Mouse (Mus musculus) limb, embryonic 11.5 days (tissue): ENCODE data around the gene Tmem145. TPM values are rescaled to one million over a fixed set of nuclear protein-coding genes. Genes with fewer than 3 reads are reported as not detected.
"Not testable (repeated sequence)": the region's sequence is repeated elsewhere in the genome, so short reads cannot be mapped to it uniquely, and the experiment has no call there.

Source experiments
- ATAC-seq: fragments of 200-750 bp; cut with Nextera tagmentation; 2 replicates; pipeline ENCODE4 v1.8.0; 2017; ENCODE audit warnings: low read depth; ENCODE audit not compliant: insufficient number of reproducible peaks, low FRiP score, low TSS enrichment
- DNase-seq: peaks from one replicate; pipeline ENCODE4 v3.0.0-alpha.2; 2015; ENCODE audit warnings: low spot score
- H3K27ac ChIP-seq: fragments of 300-500 bp; sonication (generic); replicated peaks from 2 replicates; pipeline ENCODE4 v1.5.1; 2014; ENCODE audit warnings: low read depth, mild to moderate bottlenecking, low read length
- H3K27me3 ChIP-seq: fragments of 300-500 bp; sonication (generic); 2 replicates; pipeline ENCODE4 v1.6.1; 2014; ENCODE audit warnings: mild to moderate bottlenecking, low read length, mixed read lengths; ENCODE audit not compliant: control insufficient read depth, insufficient read depth
- H3K36me3 ChIP-seq: fragments of 300-500 bp; sonication (generic); 2 replicates; pipeline ENCODE4 v1.6.1; 2014; ENCODE audit warnings: mild to moderate bottlenecking, low read length, moderate library complexity, mixed read lengths; ENCODE audit not compliant: control insufficient read depth, insufficient read depth
- H3K4me1 ChIP-seq: fragments of 300-500 bp; sonication (generic); 2 replicates; pipeline ENCODE4 v1.6.1; 2014; ENCODE audit warnings: low read length, mixed read lengths; ENCODE audit not compliant: control insufficient read depth, insufficient read depth
- H3K4me2 ChIP-seq: fragments of 300-500 bp; sonication (generic); 2 replicates; pipeline ENCODE4 v1.6.1; 2014; ENCODE audit warnings: low read depth, mild to moderate bottlenecking, moderate library complexity; ENCODE audit not compliant: severe bottlenecking
- H3K4me3 ChIP-seq: fragments of 300-500 bp; sonication (generic); 2 replicates; pipeline ENCODE4 v1.5.1; 2014; ENCODE audit warnings: low read depth, low read length
- H3K9ac ChIP-seq: fragments of 300-500 bp; sonication (generic); 2 replicates; pipeline ENCODE4 v1.6.1; 2014; ENCODE audit warnings: mild to moderate bottlenecking, low read length
- H3K9me3 ChIP-seq: fragments of 300-500 bp; sonication (generic); 2 replicates; pipeline ENCODE4 v1.6.1; 2016; ENCODE audit warnings: low read length; ENCODE audit not compliant: control insufficient read depth
- WGBS: fragments of 180-500 bp; shearing (Covaris S2); extraction: QIAGEN DNeasy Blood & Tissue Kit; methylation state at CpG from one replicate; pipeline ENCODE4 v1.1.7; 2014; 5-methylcytosine and 5-hydroxymethylcytosine counted together
- polyA plus RNA-seq: library from polyadenylated mRNA; unstranded; fragments of >200 nt; fragmentation: Nextera tagmentation; extraction: Ambion mirVana; gene quantifications from 2 replicates; pipeline ENCODE4 v1.2.1, GENCODE M21; 2014

Gene Tmem145
- polyA plus RNA-seq, 1 experiment from 2014 or later: 0.33 TPM

DNA sequence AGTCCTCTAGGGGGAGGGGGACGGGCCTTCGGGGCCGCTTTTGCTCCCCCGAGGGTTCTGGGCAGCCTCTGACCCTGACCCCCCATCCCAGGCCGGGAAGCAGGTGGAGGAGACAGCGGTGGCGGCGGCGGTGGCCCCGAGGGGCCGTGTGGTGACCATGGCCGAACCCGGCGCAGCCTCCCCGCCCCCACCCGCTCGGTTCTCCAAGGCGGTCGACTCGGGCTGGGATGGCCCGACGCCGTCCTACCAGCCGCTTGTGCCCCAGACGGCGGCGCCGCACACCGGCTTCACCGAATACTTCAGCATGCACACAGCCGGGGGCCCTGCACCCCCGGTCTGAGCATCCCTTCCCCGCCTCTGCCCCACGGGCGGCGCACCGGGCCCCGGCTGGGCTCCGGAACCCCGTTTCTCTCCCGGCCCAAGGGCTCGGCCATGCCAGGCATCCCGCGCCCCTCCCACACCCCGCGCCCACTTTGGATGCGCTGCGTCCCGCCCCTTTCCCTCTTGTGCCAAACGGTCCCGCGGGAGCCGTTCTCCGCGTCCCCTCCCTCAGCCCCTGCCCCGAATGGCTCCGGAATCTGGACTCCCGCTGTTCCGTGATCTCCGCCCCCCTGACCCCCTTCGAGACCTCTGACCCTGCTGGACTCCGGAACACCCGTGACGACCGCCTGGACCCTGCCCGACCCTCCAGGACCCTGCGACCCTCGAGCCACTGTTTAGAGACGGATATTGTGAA, 9.6 kb downstream of the Tmem145 start:
- Histone ChIP-seq H3K9ac (peak overlapping the region; percentile 43; the same call in 1 of the 2 replicates), H3K4me2 (peak overlapping the region; percentile 83), H3K27me3 (peaks cover 30% of the 10 kb centered on the region), H3K27ac (no peak overlapping the region), H3K4me1 (peaks cover 18% of the 10 kb centered on the region), H3K9me3 (no peaks in the 10 kb centered on the region), H3K4me3 (peak overlapping the region; percentile 34), H3K36me3 (no peaks in the 10 kb centered on the region)
- peak; percentile 43 for DNase-seq
- under 1% methylated on average over 58 of the region's 69 CpGs for WGBS
- no peak for ATAC-seq

DNA sequence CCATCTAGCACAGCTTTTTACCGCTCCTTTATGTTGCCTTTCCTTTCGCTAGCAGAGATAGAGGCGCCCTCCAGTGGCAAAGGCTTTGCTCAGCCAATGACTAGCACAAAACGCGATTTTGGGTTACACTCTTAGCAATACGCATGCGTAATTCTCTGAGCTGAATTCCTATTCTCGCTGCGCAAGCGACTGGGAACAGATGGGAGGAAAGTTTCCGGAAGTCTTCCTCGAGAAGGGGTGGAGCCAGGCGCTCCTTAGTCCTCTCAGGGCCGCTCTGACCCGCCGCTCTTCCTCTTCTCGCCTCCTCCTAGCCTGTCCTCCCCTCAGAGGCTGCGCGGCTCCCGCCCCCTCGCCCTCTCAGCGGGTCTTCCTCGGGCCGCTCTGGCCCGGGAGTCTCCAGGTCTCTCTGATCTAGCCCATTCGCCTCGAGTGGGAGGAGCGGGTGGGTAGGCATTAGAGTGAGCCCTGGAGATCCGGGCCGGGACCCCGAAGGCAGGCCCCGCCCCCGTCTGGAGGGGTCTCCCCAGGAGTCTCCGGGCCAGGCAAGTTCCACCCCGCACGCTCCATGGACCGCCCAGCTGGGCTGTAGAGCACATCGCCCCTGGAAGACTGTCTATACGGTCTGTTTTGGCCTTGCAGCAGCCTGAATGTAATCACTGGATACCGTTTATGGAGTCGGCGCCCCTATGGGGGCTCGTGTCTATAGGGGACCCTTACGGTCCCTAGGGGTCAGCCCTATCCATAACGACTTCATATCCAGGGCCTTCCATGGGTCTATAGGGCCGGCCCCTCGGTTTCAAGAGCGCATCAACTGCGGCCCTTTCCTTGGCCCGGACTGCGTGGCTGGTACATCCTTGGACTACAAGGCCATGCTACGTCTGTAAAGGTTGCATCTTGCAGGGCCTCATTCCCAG, 10.9 kb downstream of the Tmem145 start, which contains the start of gene Megf8:
Megf8 (plus strand) TSS at position 633 of the 914 bp plus-strand sequence.
- Histone ChIP-seq H3K27ac (peak within 1 kb of the TSS; percentile 76), H3K9me3 (no peaks in the 10 kb centered on the region), H3K4me1 (peaks cover 24% of the 10 kb centered on the region), H3K9ac (peak within 1 kb of the TSS; percentile 85), H3K36me3 (no peaks in the 10 kb centered on the region), H3K4me3 (peak within 1 kb of the TSS; percentile 66), H3K4me2 (peak within 1 kb of the TSS; percentile 99), H3K27me3 (peaks cover 30% of the 10 kb centered on the region)
- under 1% methylated on average over 52 of the region's 52 CpGs for WGBS
- peak; percentile 97 for DNase-seq
- peak; percentile 98 for ATAC-seq

DNA sequence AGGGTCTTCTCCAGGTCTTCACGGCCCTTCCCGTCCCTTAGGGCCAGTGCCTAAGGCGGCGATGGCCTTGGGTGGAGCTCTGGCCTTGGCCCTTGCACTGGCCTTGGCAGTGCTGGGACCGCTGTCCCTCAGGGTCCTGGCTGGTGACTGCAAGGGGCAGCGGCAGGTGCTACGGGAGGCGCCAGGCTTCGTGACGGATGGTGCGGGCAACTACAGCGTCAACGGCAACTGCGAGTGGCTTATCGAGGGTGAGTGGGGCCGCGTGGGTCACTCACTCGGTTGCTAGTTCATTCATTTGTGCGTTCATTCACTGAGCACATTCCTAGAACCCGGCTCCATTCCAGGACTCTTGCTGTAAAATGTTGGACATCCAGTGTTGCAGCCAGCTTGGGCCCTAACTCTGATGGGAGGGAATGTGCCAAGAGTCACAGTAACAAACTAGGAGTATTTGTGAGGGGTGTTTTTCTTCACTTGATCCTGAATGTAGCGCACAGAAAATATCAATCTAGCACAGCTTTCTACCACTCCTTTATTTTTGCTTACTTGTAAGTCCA, 11.6 kb downstream of the Tmem145 start:
- H3K36me3 ChIP-seq: no peaks in the 10 kb centered on the region
- peak overlapping the region; percentile 66 for H3K4me3 ChIP-seq
- no peaks in the 10 kb centered on the region for H3K9me3 ChIP-seq
- peak overlapping the region; percentile 99 for H3K4me2 ChIP-seq
- peaks cover 28% of the 10 kb centered on the region for H3K27me3 ChIP-seq
- H3K4me1 ChIP-seq: peaks cover 26% of the 10 kb centered on the region
- ATAC-seq (no peak), DNase-seq (no peak)
- 13% methylated on average over 21 of the region's 21 CpGs for WGBS
- H3K27ac ChIP-seq: peak overlapping the region; percentile 76
- H3K9ac ChIP-seq: peak overlapping the region; percentile 85

DNA sequence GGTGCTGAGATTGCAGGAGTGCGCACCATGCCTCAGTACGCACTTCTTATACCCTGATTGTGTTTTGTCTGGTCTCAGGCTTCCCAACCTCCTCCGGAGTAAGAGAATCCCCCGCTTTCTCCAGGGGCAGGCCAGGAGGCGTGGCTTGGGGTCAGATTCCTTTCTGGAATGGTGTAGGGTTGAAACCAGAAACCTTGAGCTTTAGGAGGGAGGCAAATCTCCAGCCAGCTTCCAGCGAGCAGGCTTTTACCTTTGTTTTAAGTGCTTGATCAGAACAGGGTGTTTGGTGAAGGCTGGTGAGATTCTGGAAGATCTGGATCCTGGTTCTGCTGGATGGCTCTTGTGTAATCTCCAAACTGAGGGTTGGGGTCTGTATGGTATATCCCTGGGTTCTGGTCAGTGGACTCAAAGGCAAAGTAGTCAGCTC, 16.2 kb downstream of the Tmem145 start:
- peak; percentile 89 for ATAC-seq
- H3K9ac ChIP-seq: peak overlapping the region; percentile 39; the same call in 1 of the 2 replicates
- peak overlapping the region; percentile 32 for H3K4me2 ChIP-seq
- peaks cover 19% of the 10 kb centered on the region for H3K4me1 ChIP-seq
- H3K27ac ChIP-seq: peak overlapping the region; percentile 93
- no peaks in the 10 kb centered on the region for H3K9me3 ChIP-seq
- peak overlapping the region; percentile 20 for H3K4me3 ChIP-seq
- 1% methylated on average over 6 of the region's 6 CpGs for WGBS
- no peaks in the 10 kb centered on the region for H3K36me3 ChIP-seq
- no peaks in the 10 kb centered on the region for H3K27me3 ChIP-seq
- DNase-seq: peak; percentile 88

DNA sequence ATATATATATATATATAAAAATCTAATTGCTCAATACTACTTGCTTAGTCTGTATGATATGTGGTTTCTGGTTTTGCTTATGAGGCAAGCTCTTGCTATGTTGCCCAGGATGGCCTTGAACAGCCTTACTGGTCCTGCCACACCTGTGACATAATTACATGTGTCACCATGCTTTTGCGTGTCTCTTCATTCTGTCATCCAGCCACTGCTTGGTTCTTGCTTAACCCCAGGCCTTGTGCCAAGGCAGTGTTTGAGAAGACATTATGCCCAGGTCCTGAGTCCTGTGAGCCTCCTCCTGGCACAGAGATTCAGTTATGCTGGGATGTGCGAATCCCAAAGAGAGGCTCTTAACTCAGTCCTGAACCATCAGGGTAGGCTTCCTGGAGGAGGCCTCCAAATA, 17.3 kb downstream of the Tmem145 start:
- H3K4me3 ChIP-seq: no peak overlapping the region
- 0 out of 2 replicates have a peak overlapping the region, but pooled peaks have one; percentile 30 for H3K27ac ChIP-seq
- peaks cover 12% of the 10 kb centered on the region for H3K4me1 ChIP-seq
- H3K9me3 ChIP-seq: no peaks in the 10 kb centered on the region
- no peak for ATAC-seq
- 92% methylated on average over 2 of the region's 2 CpGs for WGBS
- H3K27me3 ChIP-seq: no peaks in the 10 kb centered on the region
- H3K9ac ChIP-seq: no peak overlapping the region
- no peak overlapping the region for H3K4me2 ChIP-seq
- 0 out of 2 replicates have a peak, but pooled peaks cover 2% of the 10 kb centered on the region for H3K36me3 ChIP-seq
- no peak for DNase-seq

DNA sequence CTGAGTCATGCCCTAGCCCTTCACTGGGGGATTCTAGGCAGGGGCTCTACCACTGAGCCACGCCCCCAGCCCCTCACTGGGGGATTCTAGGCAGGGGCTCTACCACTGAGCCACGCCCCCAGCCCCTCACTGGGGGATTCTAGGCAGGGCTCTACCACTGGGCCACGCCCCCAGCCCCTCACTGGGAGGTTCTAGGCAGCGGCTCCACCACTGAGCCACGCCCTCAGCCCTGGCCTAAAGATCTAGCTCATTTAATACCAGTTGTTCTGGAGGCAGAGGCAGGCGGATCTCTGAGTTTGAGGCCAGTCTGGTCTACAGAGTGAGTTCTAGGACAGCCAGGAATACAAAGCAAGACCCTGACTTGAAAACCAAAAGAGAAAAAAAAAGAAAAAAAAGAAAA, 19.5 kb downstream of the Tmem145 start:
- H3K36me3 ChIP-seq, ATAC-seq, DNase-seq, H3K9ac ChIP-seq, H3K4me3 ChIP-seq, H3K9me3 ChIP-seq, H3K27me3 ChIP-seq, H3K27ac ChIP-seq, H3K4me2 ChIP-seq: not testable (repeated sequence)
- H3K4me1 ChIP-seq: peaks cover 12% of the 10 kb centered on the region
- 92% methylated on average over 5 of the region's 6 CpGs for WGBS

DNA sequence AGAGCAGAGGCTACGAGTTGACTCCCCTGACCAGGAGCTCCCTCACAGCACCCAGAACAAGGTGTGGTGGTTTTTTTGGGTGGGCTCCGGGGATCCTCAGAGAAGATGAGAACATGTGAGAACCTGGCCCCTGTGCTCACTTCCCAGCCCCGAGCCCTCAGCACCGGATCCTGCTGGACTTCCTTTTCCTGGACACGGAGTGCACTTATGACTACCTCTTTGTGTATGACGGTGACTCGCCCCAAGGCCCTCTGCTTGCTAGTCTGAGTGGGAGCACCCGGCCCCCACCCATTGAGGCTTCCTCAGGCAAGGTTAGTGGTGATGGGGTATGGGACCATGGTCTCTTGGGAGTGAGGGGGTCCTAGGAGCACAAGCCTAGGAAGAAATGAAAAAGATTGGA, 20.3 kb downstream of the Tmem145 start:
- no peaks in the 10 kb centered on the region for H3K27me3 ChIP-seq

More for the DNA sequence above, 20.3 kb downstream of the Tmem145 start:
- Histone ChIP-seq H3K4me2 (no peak overlapping the region), H3K9me3 (no peaks in the 10 kb centered on the region), H3K9ac (no peak overlapping the region), H3K4me1 (peaks cover 12% of the 10 kb centered on the region), H3K36me3 (peaks cover 8% of the 10 kb centered on the region; the same call in 1 of the 2 replicates), H3K4me3 (no peak overlapping the region), H3K27ac (no peak overlapping the region)
- 88% methylated on average over 8 of the region's 8 CpGs for WGBS
- no peak for DNase-seq
- ATAC-seq: no peak
